Mouse (Mus musculus) frontal cortex, adult 2 months (tissue): ENCODE data around the gene Zdhhc14. TPM values are rescaled to one million over a fixed set of nuclear protein-coding genes. Genes with fewer than 3 reads are reported as not detected.
"Not testable (repeated sequence)": the region's sequence is repeated elsewhere in the genome, so short reads cannot be mapped to it uniquely, and the experiment has no call there.

Experiments used
- DNase-seq, 2 experiments: peaks; one replicate each; pipeline ENCODE4 v3.0.0; 2022; ENCODE audit warnings: low spot score in 1 of 2; ENCODE audit errors: extremely low spot score in 1 of 2
- polyA plus RNA-seq: library from polyadenylated mRNA; depleted of rRNA; stranded (reverse); fragments of >200 nt; gene quantifications from 2 replicates; pipeline ENCODE4 v1.2.3, GENCODE M21; 2012

Zdhhc14 gene
- polyA plus RNA-seq, 1 experiment: 13.1 TPM

DNA sequence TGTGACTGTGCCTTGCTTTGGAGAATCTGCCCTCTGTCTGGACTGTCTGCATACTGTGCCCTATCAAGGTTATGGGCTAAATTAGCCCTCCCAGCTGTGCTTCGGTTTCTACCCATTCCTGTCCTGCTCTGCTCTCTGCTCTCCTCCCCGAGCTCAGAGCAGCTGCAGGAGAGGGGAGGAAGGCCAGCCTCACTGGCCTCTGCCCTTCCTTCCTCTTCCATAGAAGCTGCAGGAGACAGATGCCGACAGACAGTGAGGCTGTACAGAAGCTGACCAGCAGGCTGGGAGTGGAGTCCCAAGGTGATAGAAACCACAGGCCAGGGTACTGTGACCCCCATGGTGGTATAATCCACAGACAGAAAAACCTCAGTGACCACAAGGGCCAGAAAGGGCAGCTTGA is 104.1 kb downstream of the Zdhhc14 start:
- DNase-seq: no peak

- no peak for DNase-seq
Measured at GRCm38 (mm10) chr17:5598999-5599398, 106.6 kb downstream of the Zdhhc14 start.

- DNase-seq: no peak
Measured at GRCm38 (mm10) chr17:5600505-5601027, 108.2 kb downstream of the Zdhhc14 start.

DNA sequence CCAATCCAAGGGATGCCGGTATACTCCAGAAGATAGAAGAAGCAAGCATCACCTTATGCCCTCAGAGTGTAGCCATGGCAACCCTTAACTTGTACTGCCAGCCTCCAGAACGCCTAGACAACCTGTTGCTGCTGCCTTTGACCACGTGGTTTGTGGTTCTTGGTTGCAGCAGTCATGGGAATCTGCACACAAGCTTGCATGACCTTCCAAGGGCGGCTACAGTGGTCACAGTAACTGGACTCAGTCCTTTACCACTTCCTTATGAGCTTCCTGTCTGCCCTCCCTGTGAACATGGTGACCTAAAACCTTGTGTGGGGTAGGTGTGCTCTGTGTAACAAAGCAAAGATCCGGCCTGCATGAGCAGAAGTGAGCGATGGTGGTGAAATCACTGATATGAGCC is 109.6 kb downstream of the Zdhhc14 start:
- no peak for DNase-seq

DNA sequence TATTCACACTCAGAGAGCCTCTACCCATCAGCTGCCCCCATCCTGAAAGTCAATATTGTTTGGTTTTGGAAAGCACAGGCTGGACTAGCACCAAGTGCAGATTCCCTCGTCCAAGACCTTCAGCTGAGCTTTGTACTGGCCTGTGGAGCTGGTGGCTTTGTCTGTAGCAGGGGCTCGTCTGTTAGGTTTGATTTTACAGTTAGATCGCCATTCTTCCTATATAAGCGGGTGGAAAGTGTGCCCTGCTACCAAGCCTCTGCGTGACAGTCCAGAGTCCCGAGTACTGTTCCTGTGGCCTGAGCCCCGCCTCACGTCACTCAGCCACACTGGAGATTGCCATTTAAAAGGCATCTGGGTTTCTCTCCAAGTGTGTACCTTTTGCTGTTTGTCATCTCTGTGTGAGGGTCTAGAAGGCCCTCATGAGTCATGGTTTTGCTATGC is 113.8 kb downstream of the Zdhhc14 start:
- DNase-seq: peak in 1 of 2 experiments; percentile 19

- peak in 1 of 2 experiments; percentile 17 for DNase-seq
Measured at GRCm38 (mm10) chr17:5607352-5607751, 115.0 kb downstream of the Zdhhc14 start.

DNA sequence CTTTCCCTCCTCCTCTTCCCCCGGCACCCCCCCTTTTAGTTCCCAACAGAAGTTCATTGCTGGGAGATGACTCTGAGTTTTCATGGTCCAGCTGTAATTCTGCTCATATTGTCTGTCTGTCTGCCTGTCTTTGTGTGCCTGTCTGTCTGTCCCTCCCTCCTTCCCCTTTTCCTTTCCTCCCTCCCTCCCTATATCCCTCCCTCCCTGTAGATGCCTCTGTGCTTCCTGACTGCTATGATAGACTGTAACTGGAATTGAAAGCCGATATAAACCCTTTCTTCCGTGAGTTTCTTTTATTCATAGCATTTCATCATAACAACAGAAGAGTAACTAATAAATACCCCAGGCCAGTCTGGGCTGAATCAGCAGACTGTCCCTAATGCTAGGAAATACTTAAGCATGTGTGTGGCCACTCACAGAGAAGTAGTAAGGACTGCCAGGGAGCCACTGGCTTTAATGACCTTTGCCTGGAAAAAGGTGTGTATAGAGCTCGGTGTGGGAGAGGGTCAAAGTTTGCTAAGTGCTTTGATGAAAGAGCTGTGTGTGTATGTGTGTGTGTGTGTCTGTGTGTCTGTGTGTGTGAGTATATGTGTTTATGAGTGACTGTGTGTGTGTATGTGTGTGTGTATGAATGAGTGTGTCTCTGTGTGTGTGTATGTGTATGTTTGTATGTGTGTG is 117.7 kb downstream of the Zdhhc14 start:
- DNase-seq: no peak

GRCm38 (mm10) chr17:5612236-5612635 is 119.9 kb downstream of the Zdhhc14 start:
- no peak for DNase-seq

- no peak for DNase-seq
Measured at GRCm38 (mm10) chr17:5614771-5615318, 122.5 kb downstream of the Zdhhc14 start.

DNA sequence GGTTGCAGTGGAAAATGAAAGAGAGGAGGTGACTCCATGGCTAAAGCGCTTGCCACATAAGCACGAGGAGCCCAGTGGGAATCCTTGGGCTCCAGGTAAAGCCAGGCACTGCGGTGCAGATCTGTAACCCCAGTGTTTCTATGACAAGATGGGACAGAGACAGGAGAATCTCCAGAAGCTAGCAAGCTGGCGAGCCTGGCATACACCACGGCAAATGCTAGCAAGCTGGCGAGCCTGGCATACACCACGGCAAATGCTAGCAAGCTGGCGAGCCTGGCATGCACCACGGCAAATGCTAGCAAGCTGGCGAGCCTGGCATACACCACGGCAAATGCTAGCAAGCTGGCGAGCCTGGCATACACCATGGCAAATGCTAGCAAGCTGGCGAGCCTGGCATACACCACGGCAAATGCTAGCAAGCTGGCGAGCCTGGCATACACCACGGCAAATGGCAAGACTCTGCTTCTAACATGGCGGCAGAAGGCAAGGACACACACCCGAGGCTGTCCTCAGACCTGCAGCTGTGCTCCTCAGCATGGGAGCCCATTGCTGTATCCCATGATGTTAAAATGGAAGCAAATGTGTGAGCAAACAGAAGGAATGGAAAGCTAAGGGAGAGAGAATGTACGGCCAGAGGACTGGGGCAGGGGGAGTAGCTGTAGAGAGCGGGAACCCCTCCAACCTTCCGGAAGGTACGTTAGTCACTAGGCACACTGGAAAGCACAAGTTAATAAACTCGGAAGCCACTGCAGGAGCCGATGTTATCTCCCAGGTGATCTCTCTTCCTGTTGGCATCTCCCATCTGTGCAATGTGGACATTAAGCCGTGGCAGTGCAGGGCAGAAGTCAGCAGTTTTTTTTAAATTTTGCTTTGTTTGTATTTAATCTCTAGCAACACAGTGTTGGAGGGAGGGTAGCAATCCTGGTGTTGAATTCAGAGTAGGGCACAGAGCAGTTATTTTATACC is 129.6 kb downstream of the Zdhhc14 start:
- DNase-seq: no peak

- DNase-seq: no peak
Measured at GRCm38 (mm10) chr17:5622764-5623163, 130.4 kb downstream of the Zdhhc14 start.

DNA sequence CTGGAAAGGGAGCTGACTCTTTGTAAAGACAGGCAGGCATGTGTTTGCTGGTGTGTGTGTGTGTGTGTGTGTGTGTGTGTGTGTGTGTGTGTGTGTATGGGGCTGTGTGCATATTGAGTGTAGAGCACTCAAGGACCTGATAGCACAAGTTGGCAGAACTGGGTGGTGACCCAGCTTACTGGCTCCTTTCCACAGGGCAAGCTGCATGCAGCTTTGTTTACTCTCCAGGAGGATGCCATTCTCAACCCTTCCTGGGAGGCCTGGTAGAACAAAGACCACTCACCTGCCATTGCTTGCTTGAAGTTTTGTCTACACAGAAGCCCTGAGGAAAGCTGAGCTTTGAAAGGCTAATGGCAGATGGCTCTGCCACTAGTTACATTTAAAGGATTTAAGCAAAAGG is 130.8 kb downstream of the Zdhhc14 start:
- DNase-seq: no peak

GRCm38 (mm10) chr17:5624815-5625214 is 132.5 kb downstream of the Zdhhc14 start:
- DNase-seq: not testable (repeated sequence)

DNA sequence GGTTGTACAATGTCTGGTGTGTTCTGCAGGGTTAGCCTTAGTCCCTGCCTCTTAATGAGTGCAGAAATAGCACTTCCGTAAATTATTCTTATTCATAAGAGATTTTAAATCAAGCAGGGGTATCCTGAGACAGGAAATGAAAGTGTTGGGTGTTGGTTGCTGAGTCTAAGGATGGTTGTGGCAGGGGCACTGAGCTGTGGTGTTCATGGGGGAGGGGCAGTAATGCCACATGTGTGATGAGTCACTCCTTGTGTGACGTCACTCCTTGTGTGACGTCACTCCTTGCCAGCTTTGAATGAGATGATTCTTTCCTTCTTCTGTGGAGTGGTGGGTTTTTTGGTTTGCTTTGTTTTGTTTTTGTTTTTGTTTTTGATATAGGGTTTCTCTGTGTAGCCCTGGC is 134.0 kb downstream of the Zdhhc14 start:
- DNase-seq: no peak

DNA sequence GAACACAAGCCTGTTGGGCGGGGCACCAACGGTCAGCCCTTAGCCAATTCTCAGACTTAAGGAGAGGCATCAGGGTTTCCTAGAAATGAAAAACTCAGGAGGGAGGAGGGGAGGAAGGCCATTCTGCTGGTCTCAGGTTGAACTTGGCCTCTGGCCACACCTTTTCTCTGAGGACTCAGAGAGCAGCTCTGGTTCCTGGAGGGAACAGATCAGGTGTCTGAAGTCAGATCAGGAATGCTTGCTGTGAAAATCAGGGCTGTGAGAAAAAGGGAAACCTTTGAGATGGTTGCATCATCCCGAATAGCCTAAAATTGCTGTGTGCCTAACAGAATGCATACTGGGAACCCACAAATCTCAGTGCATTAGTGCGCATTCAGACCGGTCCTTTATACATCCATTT is 135.3 kb downstream of the Zdhhc14 start:
- DNase-seq: no peak

GRCm38 (mm10) chr17:5629651-5630050 is 137.3 kb downstream of the Zdhhc14 start:
- no peak for DNase-seq

DNA sequence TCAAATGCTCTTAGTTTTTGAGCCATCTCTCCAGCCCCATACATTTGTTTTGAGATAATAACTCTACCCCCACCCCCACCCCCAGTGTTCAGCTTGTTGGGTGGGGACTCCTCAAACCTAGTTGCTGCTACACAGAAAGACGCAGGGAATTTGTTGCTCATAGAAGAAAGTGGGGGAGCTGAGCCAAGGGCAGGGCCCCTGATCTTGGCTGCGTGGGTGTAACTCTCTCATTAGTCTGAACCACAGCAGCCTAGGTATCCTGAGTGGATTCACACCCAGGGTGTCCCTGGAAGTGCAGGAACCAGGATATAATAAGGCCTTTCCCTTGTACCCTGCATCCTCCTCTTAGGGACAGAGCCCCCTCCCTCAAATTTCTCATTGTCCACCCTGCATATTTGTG is 142.9 kb downstream of the Zdhhc14 start:
- no peak for DNase-seq

GRCm38 (mm10) chr17:5641436-5641835 is 149.1 kb downstream of the Zdhhc14 start:
- DNase-seq: no peak

DNA sequence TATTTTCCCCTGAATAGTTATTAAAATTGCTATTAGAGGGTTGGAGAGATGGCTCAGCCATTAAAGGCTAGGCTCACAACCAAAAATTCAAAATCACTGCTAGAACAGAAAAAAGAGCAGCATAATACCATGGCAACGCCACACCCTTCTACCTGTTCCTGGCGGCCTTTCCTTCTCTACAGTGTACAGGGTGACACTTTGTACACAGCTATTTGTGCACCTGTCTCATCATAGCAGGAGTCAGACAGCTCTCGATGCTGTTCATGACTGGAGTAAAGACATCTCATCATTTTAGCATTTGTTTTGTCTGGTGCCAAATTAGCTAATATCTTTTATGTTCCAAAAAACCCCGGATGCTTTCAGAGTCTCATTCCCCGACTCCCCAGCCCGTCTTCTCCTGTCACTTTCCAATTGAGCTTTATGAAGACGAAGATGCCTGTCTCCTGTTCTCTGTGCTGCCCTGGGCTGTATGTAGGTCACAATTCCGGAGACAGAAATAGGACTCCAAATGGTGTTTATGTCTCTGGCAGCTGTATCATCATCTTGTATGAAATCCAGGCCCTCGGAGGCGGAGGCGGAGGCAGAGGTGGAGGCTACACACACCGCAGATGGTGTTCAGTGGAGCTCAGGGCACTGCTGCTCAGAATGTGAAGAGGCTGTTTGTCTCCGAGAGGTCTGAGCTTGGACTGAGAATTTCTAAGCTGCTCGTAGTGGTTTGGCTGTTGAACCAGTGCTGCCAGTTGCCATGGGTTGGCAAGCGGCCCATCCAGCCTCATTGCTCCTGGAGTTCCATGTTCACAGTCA is 150.8 kb downstream of the Zdhhc14 start:
- peak; percentile 86 to 91 for DNase-seq

DNA sequence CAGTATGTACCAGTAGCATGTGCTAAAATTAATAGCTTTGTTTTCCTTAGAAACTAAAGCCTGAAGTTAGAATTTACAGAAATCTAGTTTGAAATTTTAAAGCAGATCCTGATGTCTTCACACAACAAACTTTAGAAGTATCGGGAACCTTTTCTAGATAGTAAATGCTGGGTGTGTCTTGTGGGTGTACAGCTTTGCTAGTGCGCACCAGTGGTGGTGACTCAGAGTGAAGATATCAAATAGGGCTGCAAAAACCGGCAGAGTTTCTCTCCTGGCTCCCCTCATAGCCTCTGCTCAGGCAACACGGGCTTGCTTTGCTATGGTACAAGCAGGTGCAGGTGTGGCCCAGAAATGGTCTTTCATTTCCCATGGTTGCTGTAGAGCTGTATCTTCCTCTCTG is 157.8 kb downstream of the Zdhhc14 start:
- no peak for DNase-seq
